Mouse (Mus musculus): ENCODE results near the gene Uqcc1.
A peak's percentile ranks its signal among the peaks of the same experiment; 100 is the strongest.

Uqcc1 gene

GRCm38 (mm10) chr2:155929531-155930442 is at the start of gene Uqcc1:
Uqcc1 (minus strand) TSS chr2:155930310.
- DNase-seq = peak; percentile 97

- DNase-seq = no peak
Measured at GRCm38 (mm10) chr2:155979328-155979991, 49.4 kb upstream of the Uqcc1 start.

- peak; percentile 25 for DNase-seq
Measured at GRCm38 (mm10) chr2:155974087-155974731, 44.1 kb upstream of the Uqcc1 start.

GRCm38 (mm10) chr2:155973348-155973747 is 43.2 kb upstream of the Uqcc1 start:
- no peak for DNase-seq

GRCm38 (mm10) chr2:155962991-155963390 is 32.9 kb upstream of the Uqcc1 start:
- no peak for DNase-seq

GRCm38 (mm10) chr2:155961862-155962261 is 31.8 kb upstream of the Uqcc1 start:
- no peak for DNase-seq

- no peak for DNase-seq
Measured at GRCm38 (mm10) chr2:155959981-155960380, 29.9 kb upstream of the Uqcc1 start.

GRCm38 (mm10) chr2:155956134-155957059 is 26.3 kb upstream of the Uqcc1 start, which contains the start of gene Cep250:
Cep250 (plus strand) TSS chr2:155956458.
- DNase-seq = peak; percentile 89

GRCm38 (mm10) chr2:155952006-155952405 is 21.9 kb upstream of the Uqcc1 start:
- peak; percentile 66 for DNase-seq

- DNase-seq = no peak
Measured at GRCm38 (mm10) chr2:155949362-155949761, 19.3 kb upstream of the Uqcc1 start.

GRCm38 (mm10) chr2:155947390-155948002 is 17.4 kb upstream of the Uqcc1 start:
- DNase-seq = no peak

GRCm38 (mm10) chr2:155946499-155946898 is 16.4 kb upstream of the Uqcc1 start:
- DNase-seq = no peak

- DNase-seq = peak; percentile 46
Measured at GRCm38 (mm10) chr2:155946069-155946468, 16.0 kb upstream of the Uqcc1 start.

- no peak for DNase-seq
Measured at GRCm38 (mm10) chr2:155945580-155945979, 15.5 kb upstream of the Uqcc1 start.

GRCm38 (mm10) chr2:155945124-155945523 is 15.0 kb upstream of the Uqcc1 start, which contains the start of gene Gdf5:
Gdf5 (minus strand) TSS chr2:155945367.
- DNase-seq = peak; percentile 53

- no peak for DNase-seq
Measured at GRCm38 (mm10) chr2:155944685-155945084, 14.6 kb upstream of the Uqcc1 start.

GRCm38 (mm10) chr2:155943463-155943862 is 13.4 kb upstream of the Uqcc1 start:
- DNase-seq = no peak

- DNase-seq = no peak
Measured at GRCm38 (mm10) chr2:155941697-155942442, 11.8 kb upstream of the Uqcc1 start.

- no peak for DNase-seq
Measured at GRCm38 (mm10) chr2:155940681-155941080, 10.6 kb upstream of the Uqcc1 start, which contains the start of gene Gm15557. Gm15557 (plus strand) TSS chr2:155940728.

- DNase-seq = no peak
Measured at GRCm38 (mm10) chr2:155939897-155940529, 9.9 kb upstream of the Uqcc1 start.

Data from right cerebral cortex, adult 18-20 months (tissue).